Mouse (Mus musculus): ENCODE data around the gene Spaca6.

DNA sequence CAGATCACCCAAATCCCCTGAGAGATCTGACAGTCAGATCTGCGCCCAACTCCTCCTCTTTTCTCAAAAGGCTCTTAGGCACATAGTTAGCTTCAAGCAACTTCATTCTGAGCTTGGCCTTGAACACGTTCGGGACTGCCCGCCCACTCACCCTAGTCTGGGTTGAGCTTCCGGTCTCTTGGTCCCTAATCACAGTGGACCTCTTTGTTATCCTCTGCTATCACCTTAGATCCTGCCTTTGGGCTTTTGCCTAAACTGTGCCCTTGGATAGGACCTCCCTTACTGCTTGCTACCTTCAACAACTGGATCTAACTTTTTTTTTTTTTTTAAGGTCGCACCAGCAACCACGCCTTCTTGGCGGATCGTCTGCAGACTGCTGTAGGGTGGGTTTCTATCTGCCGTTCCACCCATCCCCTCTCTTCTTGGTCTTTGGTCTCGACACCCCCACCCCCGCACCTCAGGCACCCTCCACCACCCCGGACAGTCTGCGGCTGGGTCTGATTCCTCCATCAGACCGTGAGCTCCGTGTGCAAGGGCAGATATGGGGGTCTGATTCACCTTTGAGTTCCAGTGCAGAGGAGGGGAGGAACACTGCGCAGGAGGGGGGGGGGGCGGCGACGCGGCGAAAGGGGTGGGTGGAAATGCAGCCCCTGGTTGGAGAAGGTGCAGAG is 902 bp upstream of the Spaca6 start:
- TF ChIP-seq POLR2A (IDR thresholded peaks at IDR 0.05; ENCODE audit: insufficient read depth, low read length): no peak
- no peak for TF ChIP-seq EP300 (IDR thresholded peaks at IDR 0.05; ENCODE audit: insufficient read depth, low read depth, low read length)
- no peak for TF ChIP-seq CTCF (IDR thresholded peaks at IDR 0.05; ENCODE audit: low read depth, low read length)
